Mouse (Mus musculus) right cerebral cortex, postnatal 36 days (tissue): ENCODE results near the gene Rpl13a.
"Not testable (repeated sequence)": the region's sequence is repeated elsewhere in the genome, so short reads cannot be mapped to it uniquely, and the experiment has no call there.

ENCODE experiments used
- DNase-seq, 2 experiments: peaks; one replicate each; pipeline ENCODE4 v3.0.0; 2022; ENCODE audit warnings: low spot score in 2 of 2, mixed read lengths in 1 of 2

Gene Rpl13a

GRCm38 (mm10) chr7:45118336-45118735 is 10.2 kb downstream of the Rpl13a start:
- DNase-seq: no peak

- DNase-seq: no peak
These were observed 11.0 kb downstream of the Rpl13a start for GRCm38 (mm10) chr7:45117566-45117965.

- DNase-seq: no peak
These were observed 15.1 kb downstream of the Rpl13a start for GRCm38 (mm10) chr7:45113476-45113875.

- no peak for DNase-seq
These were observed 16.0 kb downstream of the Rpl13a start for GRCm38 (mm10) chr7:45112529-45112928.

GRCm38 (mm10) chr7:45111940-45112339 is 16.6 kb downstream of the Rpl13a start:
- DNase-seq: no peak

- DNase-seq: not testable (repeated sequence)
These were observed 18.5 kb downstream of the Rpl13a start for GRCm38 (mm10) chr7:45110089-45110488.

GRCm38 (mm10) chr7:45107052-45107645 is 21.4 kb downstream of the Rpl13a start:
- no peak for DNase-seq

- DNase-seq: no peak
These were observed 22.1 kb downstream of the Rpl13a start for GRCm38 (mm10) chr7:45106441-45106840.

GRCm38 (mm10) chr7:45105491-45105890 is 23.1 kb downstream of the Rpl13a start:
- DNase-seq: no peak

- no peak for DNase-seq
These were observed 23.6 kb downstream of the Rpl13a start for GRCm38 (mm10) chr7:45104941-45105340.

GRCm38 (mm10) chr7:45103652-45104180 is 24.8 kb downstream of the Rpl13a start, which contains the start of gene Fcgrt:
Gene Fcgrt (minus strand): TSS chr7:45103851.
- DNase-seq: peak in 1 of 2 experiments; percentile 48

GRCm38 (mm10) chr7:45102940-45103585 is 25.5 kb downstream of the Rpl13a start:
- DNase-seq: no peak

- no peak for DNase-seq
These were observed 26.1 kb downstream of the Rpl13a start for GRCm38 (mm10) chr7:45102441-45102840.

GRCm38 (mm10) chr7:45100046-45100445 is 28.5 kb downstream of the Rpl13a start:
- DNase-seq: no peak

- DNase-seq: no peak
These were observed 29.9 kb downstream of the Rpl13a start for GRCm38 (mm10) chr7:45098541-45099240.

GRCm38 (mm10) chr7:45097479-45097878 is 31.1 kb downstream of the Rpl13a start:
- DNase-seq: no peak

- DNase-seq: not testable (repeated sequence)
These were observed 32.6 kb downstream of the Rpl13a start for GRCm38 (mm10) chr7:45095965-45096364.

GRCm38 (mm10) chr7:45095367-45095766 is 33.2 kb downstream of the Rpl13a start:
- no peak for DNase-seq

GRCm38 (mm10) chr7:45094121-45094520 is 34.4 kb downstream of the Rpl13a start:
- no peak for DNase-seq

- no peak for DNase-seq
These were observed 35.0 kb downstream of the Rpl13a start for GRCm38 (mm10) chr7:45093516-45093905.

- no peak for DNase-seq
These were observed 35.6 kb downstream of the Rpl13a start for GRCm38 (mm10) chr7:45092828-45093515.

- no peak for DNase-seq
These were observed 36.5 kb downstream of the Rpl13a start, which contains the start of gene Rcn3 for GRCm38 (mm10) chr7:45092048-45092447. Gene Rcn3 (minus strand): TSS chr7:45092221.
